Mouse (Mus musculus) retina, adult 2 months (tissue): Measurements from ENCODE around the gene Gm6993.

Experiments
- DNase-seq: peaks from one replicate; pipeline ENCODE4 v3.0.0-alpha.2; 2012; ENCODE audit warnings: low read depth, low spot score

The Gm6993 gene

GRCm38 (mm10) chr12:31240470-31240869 is at the start of gene Gm6993:
Gene Gm6993 (plus strand): TSS chr12:31240770.
- no peak for DNase-seq

GRCm38 (mm10) chr12:31191329-31191954 is 49.1 kb upstream of the Gm6993 start:
- no peak for DNase-seq

GRCm38 (mm10) chr12:31202509-31202908 is 38.1 kb upstream of the Gm6993 start:
- DNase-seq: no peak

- no peak for DNase-seq
These were observed 36.7 kb upstream of the Gm6993 start for GRCm38 (mm10) chr12:31203746-31204455.

GRCm38 (mm10) chr12:31204898-31205297 is 35.7 kb upstream of the Gm6993 start:
- DNase-seq: no peak

GRCm38 (mm10) chr12:31205983-31206633 is 34.5 kb upstream of the Gm6993 start:
- DNase-seq: no peak

GRCm38 (mm10) chr12:31208766-31209165 is 31.8 kb upstream of the Gm6993 start:
- DNase-seq: no peak

- DNase-seq: no peak
These were observed 31.2 kb upstream of the Gm6993 start for GRCm38 (mm10) chr12:31209377-31209805.

GRCm38 (mm10) chr12:31213556-31213955 is 27.0 kb upstream of the Gm6993 start:
- DNase-seq: no peak

- no peak for DNase-seq
These were observed 25.6 kb upstream of the Gm6993 start for GRCm38 (mm10) chr12:31215003-31215402.

GRCm38 (mm10) chr12:31217232-31217631 is 23.3 kb upstream of the Gm6993 start:
- no peak for DNase-seq

- no peak for DNase-seq
These were observed 21.8 kb upstream of the Gm6993 start for GRCm38 (mm10) chr12:31218774-31219173.

- no peak for DNase-seq
These were observed 19.0 kb upstream of the Gm6993 start for GRCm38 (mm10) chr12:31221522-31221921.

GRCm38 (mm10) chr12:31222282-31222681 is 18.3 kb upstream of the Gm6993 start:
- no peak for DNase-seq

- DNase-seq: no peak
These were observed 17.8 kb upstream of the Gm6993 start for GRCm38 (mm10) chr12:31222741-31223140.

- DNase-seq: no peak
These were observed 15.1 kb upstream of the Gm6993 start for GRCm38 (mm10) chr12:31225451-31225850.

- no peak for DNase-seq
These were observed 13.4 kb upstream of the Gm6993 start for GRCm38 (mm10) chr12:31227167-31227566.

- DNase-seq: no peak
These were observed 11.7 kb upstream of the Gm6993 start for GRCm38 (mm10) chr12:31228878-31229277.

GRCm38 (mm10) chr12:31232635-31233034 is 7.9 kb upstream of the Gm6993 start:
- no peak for DNase-seq

- no peak for DNase-seq
These were observed 5.6 kb upstream of the Gm6993 start for GRCm38 (mm10) chr12:31235018-31235417.

- DNase-seq: no peak
These were observed 3.5 kb upstream of the Gm6993 start for GRCm38 (mm10) chr12:31236861-31237595.

- no peak for DNase-seq
These were observed 1.5 kb upstream of the Gm6993 start for GRCm38 (mm10) chr12:31239031-31239583.
